Mouse (Mus musculus) lung, embryonic 16.5 days (tissue): ENCODE results near the gene Zfyve27. TPM values are rescaled to one million over a fixed set of nuclear protein-coding genes. Genes with fewer than 3 reads are reported as not detected.
A peak's percentile ranks its signal among the peaks of the same experiment; 100 is the strongest.

Source experiments
- ATAC-seq: fragments of 200-750 bp; cut with Nextera tagmentation; 2 replicates; pipeline ENCODE4 v1.8.0; 2017; ENCODE audit warnings: low read depth, mild to moderate bottlenecking, moderate library complexity
- H3K27ac ChIP-seq: fragments of 300-500 bp; sonication (generic); 2 replicates; pipeline ENCODE4 v1.5.1; 2014; ENCODE audit warnings: mild to moderate bottlenecking, control low read depth, low read length
- H3K27me3 ChIP-seq: fragments of 300-500 bp; sonication (generic); 2 replicates; pipeline ENCODE4 v1.6.1; 2014; ENCODE audit warnings: low read depth, low read length, mixed read lengths; ENCODE audit not compliant: control insufficient read depth, insufficient read depth
- H3K36me3 ChIP-seq: fragments of 300-500 bp; sonication (generic); 2 replicates; pipeline ENCODE4 v1.6.1; 2014; ENCODE audit warnings: low read length; ENCODE audit not compliant: control insufficient read depth, insufficient read depth
- H3K4me1 ChIP-seq: fragments of 300-500 bp; sonication (generic); replicated peaks from 2 replicates; pipeline ENCODE4 v1.6.1; 2014; ENCODE audit warnings: low read length, mixed read lengths; ENCODE audit not compliant: control insufficient read depth, insufficient read depth
- H3K4me2 ChIP-seq: fragments of 300-500 bp; sonication (generic); 2 replicates; pipeline ENCODE4 v1.6.1; 2014; ENCODE audit warnings: low read depth, low read length, control low read depth
- H3K4me3 ChIP-seq: fragments of 300-500 bp; sonication (generic); 2 replicates; pipeline ENCODE4 v1.5.1; 2014; ENCODE audit warnings: mild to moderate bottlenecking, low read length, control low read depth
- H3K9ac ChIP-seq: fragments of 300-500 bp; sonication (generic); 2 replicates; pipeline ENCODE4 v1.6.1; 2014; ENCODE audit warnings: low read length, control low read depth
- H3K9me3 ChIP-seq: fragments of 300-500 bp; sonication (generic); 2 replicates; pipeline ENCODE4 v1.6.1; 2016; ENCODE audit warnings: low read length; ENCODE audit not compliant: control insufficient read depth
- WGBS: fragments of 180-500 bp; shearing (Covaris S2); extraction: QIAGEN DNeasy Blood & Tissue Kit; methylation state at CpG from one replicate; pipeline ENCODE4 v1.1.7; 2014; 5-methylcytosine and 5-hydroxymethylcytosine counted together
- polyA plus RNA-seq: library from polyadenylated mRNA; unstranded; fragments of >200 nt; fragmentation: Nextera tagmentation; extraction: Ambion mirVana; gene quantifications from 2 replicates; pipeline ENCODE4 v1.2.1, GENCODE M21; 2015

Zfyve27 gene
- polyA plus RNA-seq, 1 experiment from 2014 or later: 26.4 TPM

DNA sequence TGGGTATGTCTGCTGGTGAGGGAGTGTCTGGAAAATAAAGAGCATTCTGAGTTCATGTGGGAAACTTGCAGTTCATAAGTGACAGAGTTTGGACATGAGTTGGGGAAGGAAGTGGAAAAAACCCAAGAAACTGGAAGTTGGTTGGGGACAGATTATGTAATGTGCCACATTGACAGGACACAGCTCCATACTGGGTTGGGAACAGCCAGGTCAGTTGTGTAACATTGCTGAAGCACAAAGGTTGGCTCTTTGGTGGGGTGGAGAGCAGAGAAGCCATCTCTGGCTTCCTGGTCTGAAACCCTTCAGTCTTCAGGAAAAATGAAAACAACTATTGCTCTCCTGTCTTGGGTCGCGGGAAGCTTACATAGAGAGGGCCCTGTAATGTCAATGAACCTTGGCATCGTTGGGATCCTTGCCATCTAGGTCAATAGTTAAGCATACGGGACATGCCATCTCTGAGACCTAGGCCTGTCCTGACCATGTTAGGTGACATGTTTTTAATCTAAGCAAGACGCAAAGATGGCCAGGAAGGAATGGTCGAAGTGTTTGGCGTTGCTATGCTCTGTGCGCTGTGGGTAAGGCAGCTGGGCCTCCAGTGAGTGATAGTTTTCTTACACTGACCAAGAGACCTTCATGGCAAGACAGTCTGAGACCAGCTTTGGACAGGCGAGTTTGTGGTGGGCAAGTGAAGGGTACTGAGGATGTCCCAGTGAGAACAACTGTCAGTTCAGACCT, 17.3 kb upstream of the Zfyve27 start:
- Histone ChIP-seq H3K9me3 (no peaks in the 10 kb centered on the region), H3K4me2 (peak overlapping the region; percentile 89), H3K27ac (peak overlapping the region; percentile 96), H3K36me3 (peaks cover 4% of the 10 kb centered on the region; the same call in 1 of the 2 replicates), H3K9ac (peak overlapping the region; percentile 95), H3K4me3 (no peak overlapping the region), H3K4me1 (peaks cover 53% of the 10 kb centered on the region), H3K27me3 (no peaks in the 10 kb centered on the region)
- WGBS: 88% methylated on average over 9 of the region's 9 CpGs
- no peak for ATAC-seq

DNA sequence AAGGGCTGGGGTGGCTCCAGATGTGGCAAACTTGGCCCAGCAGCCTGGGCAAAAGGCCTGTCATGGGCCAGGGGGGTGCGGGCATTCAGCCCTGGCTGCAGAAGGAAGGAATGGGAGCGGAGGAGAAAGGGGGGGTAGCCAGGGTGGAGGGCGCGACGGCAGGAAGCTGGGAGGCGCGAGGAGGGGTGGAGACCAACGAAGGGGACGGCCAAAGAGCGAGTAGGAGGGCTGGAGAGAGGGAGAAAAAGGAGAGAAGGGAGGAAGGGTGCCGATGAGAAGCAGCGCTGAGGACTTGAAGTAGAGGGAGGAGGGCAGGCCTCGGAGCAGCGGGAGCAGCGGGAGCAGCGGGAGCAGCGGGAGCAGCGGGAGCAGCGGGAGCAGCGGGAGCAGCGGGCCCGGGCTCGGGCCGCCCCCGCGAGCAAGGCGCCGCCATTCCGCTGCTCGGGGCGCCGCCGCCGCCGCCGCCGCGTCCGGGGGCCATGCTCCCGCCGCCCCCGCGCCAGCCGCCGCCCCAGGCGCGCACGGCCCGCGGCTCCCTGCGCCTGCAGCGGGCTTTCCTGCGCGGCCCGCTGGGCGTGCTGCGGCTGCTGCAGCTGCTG, 16.5 kb upstream of the Zfyve27 start, which contains the start of gene Marveld1:
TSS of gene Marveld1 (plus strand) at position 231 of the 599 bp plus-strand sequence.
- H3K4me2 ChIP-seq: peak within 1 kb of the TSS; percentile 89
- ATAC-seq: peak; percentile 81
- WGBS: 2% methylated on average over 17 of the region's 57 CpGs
- peak within 1 kb of the TSS; percentile 95 for H3K9ac ChIP-seq
- H3K4me1 ChIP-seq: peaks cover 58% of the 10 kb centered on the region
- no peaks in the 10 kb centered on the region for H3K9me3 ChIP-seq
- peak within 1 kb of the TSS; percentile 96 for H3K27ac ChIP-seq
- H3K27me3 ChIP-seq: no peaks in the 10 kb centered on the region
- peaks cover 4% of the 10 kb centered on the region; the same call in 1 of the 2 replicates for H3K36me3 ChIP-seq
- H3K4me3 ChIP-seq: peak within 1 kb of the TSS; percentile 82

DNA sequence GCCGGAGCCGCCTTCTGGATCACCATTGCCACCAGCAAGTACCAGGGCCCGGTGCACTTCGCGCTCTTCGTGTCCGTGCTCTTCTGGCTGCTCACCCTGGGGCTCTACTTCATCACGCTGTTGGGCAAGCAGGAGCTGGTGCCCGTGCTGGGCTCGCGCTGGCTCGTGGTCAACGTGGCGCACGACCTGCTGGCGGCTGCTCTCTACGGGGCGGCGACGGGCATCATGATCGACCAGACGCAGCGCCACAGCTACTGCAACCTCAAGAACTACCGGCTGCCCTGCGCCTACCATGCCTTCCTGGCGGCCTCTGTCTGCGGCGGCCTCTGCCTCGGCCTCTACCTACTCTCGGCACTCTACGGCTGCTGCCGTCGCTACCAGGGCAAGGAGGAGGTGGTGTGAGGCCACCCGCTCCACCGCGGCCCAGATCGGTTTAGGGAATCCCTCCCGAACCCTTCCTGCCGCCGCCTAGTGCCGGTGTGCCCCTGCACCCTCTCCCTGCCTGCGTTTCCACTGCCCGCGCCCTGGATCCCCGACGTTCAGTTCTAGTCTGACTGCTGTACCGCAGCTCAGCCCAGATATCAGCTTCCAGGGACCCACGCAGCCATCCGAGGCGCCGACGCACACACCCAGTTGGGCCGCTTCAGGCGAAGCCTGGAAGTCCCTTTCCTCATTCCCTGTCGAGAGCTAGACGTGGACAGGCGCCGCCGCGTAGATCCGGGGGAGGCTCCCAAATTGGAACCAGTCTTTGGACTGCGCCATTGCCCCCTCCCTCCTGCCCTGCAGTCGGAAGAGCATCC, 15.8 kb upstream of the Zfyve27 start:
- Histone ChIP-seq H3K27me3 (no peaks in the 10 kb centered on the region), H3K4me3 (peak overlapping the region; percentile 82), H3K9ac (peak overlapping the region; percentile 95), H3K4me2 (peak overlapping the region; percentile 89), H3K27ac (peak overlapping the region; percentile 96), H3K9me3 (no peaks in the 10 kb centered on the region), H3K4me1 (peaks cover 58% of the 10 kb centered on the region), H3K36me3 (peaks cover 4% of the 10 kb centered on the region; the same call in 1 of the 2 replicates)
- WGBS: under 1% methylated on average over 62 of the region's 63 CpGs
- ATAC-seq: peak; percentile 21

DNA sequence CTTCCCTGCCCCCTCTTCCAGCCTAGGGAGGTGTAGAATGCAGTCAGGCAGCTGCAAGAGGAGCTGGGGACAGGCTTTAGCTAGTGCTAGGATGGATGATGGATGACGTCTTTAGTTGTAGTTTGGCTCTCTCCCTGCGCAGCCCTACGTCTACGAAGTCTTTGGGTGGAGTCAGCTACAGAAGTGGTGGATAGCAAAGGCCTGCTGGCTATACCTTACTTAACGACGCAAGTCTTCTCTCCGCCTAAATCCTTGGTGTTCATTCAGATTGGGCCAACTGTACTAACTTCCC, 15.2 kb upstream of the Zfyve27 start:
- Histone ChIP-seq H3K4me3 (peak overlapping the region; percentile 82), H3K27me3 (no peaks in the 10 kb centered on the region), H3K36me3 (peaks cover 4% of the 10 kb centered on the region; the same call in 1 of the 2 replicates), H3K4me1 (peaks cover 58% of the 10 kb centered on the region), H3K4me2 (peak overlapping the region; percentile 89), H3K9me3 (no peaks in the 10 kb centered on the region), H3K9ac (peak overlapping the region; percentile 95), H3K27ac (peak overlapping the region; percentile 96)
- WGBS: 7% methylated on average over 7 of the region's 7 CpGs
- ATAC-seq: peak; percentile 57

DNA sequence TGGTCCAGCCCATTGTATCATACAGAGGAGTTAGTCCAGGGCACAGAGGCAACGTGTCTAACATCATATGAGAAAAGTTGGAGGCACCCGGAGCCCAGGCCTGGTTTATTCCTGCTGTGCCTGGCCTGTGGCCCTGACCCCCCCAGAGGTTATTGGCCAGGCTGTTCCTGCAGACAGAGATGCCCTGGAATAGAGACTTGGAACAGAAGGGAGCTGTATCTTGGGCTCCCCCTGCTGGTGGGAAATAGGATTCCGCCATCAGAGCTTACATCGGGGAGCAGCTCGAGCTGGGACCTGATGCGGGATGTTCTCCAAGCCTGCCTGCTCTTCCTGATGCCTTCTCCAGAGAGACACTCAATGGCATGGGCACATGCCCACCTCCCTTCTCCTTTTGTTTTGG, 11.8 kb upstream of the Zfyve27 start:
- H3K4me1 ChIP-seq: peaks cover 36% of the 10 kb centered on the region
- ATAC-seq: 0 out of 2 replicates have a peak, but pooled peaks have one; percentile 8
- 3% methylated on average over 6 of the region's 6 CpGs for WGBS
- no peak overlapping the region for H3K9ac ChIP-seq
- no peaks in the 10 kb centered on the region for H3K9me3 ChIP-seq
- no peaks in the 10 kb centered on the region for H3K27me3 ChIP-seq
- no peak overlapping the region for H3K4me2 ChIP-seq
- H3K4me3 ChIP-seq: no peak overlapping the region
- H3K27ac ChIP-seq: peak overlapping the region; percentile 33
- H3K36me3 ChIP-seq: peaks cover 4% of the 10 kb centered on the region; the same call in 1 of the 2 replicates

DNA sequence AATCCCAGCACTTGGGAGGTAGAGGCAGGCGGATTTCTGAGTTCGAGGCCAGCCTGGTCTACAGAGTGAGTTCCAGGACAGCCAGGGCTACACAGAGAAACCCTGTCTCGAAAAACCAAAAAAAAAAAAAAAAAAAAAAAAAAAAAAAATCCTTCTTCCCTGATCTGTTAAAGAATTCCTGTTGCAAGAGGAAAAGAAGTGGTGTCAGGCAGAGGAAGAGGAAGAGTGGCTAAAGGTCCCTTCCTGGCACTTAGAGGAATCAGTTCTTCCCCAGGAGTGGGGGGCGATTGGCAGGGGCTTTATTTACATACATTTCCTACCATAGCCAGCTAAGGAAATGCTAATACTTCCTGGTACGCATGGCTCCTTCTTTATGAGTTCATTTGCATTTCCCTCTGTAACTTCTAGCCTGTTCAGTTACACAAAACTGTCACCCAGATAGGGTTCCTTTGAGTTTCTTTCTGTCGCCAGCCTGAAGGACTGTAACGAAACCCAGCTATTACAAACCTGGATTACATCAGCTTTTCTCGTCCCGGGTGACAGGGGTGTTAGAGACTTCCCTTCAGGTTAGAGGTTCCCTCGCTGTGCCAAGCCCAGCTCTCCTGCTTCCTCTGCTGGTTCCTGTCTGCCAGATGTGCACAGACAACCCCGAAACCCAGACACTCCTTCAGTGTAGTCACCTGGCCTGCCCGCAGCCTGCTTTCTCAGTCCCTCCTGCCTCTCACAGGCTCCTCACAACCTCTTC, 6.1 kb upstream of the Zfyve27 start:
- Histone ChIP-seq H3K9ac (no peak overlapping the region), H3K4me1 (peaks cover 5% of the 10 kb centered on the region; the same call in 1 of the 2 replicates), H3K36me3 (no peaks in the 10 kb centered on the region), H3K27ac (peak overlapping the region; percentile 57), H3K4me3 (no peak overlapping the region), H3K4me2 (no peak overlapping the region), H3K27me3 (no peaks in the 10 kb centered on the region), H3K9me3 (no peaks in the 10 kb centered on the region)
- ATAC-seq: no peak
- WGBS: 44% methylated on average over 10 of the region's 12 CpGs

DNA sequence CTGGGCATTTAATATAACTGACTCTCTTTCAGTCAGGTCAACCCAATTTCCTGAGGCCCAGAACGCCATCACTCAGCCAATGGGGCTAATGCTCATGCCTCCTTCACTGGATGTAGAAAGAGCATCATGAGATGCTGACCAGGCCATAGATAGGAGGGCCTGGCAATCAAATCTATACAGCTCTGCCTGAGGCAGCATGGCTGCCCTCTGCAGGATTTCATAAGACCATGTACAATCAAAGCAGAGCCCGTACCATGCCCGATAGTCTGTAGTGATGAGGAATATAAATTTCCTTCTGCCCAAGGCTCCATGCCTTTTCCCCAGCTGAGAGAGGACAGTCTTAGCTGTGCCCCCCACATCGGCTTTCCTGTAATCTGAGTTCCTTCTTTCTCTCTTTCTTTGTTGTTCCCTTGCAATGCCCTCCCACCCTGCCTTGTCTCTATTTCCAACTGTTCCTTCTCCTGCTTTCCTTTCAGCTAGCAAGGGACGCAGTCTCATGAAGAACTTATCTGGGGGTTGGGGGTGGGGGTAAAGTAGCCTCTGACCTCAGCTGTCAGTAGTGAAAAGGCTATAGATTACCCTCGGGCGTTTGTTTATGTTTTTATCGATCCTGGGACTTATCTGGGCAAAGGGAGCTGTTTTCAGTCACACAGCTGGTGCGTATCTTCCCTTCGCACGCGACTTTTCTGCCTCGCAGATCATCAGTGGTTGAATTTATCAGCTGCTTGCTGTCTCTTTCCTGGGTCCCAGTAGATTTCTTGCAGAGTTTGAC, 5.3 kb upstream of the Zfyve27 start:
- Histone ChIP-seq H3K4me3 (no peak overlapping the region), H3K4me2 (0 out of 2 replicates have a peak overlapping the region, but pooled peaks have one; percentile 11), H3K9me3 (no peaks in the 10 kb centered on the region), H3K9ac (no peak overlapping the region), H3K27me3 (no peaks in the 10 kb centered on the region), H3K36me3 (no peaks in the 10 kb centered on the region), H3K27ac (peak overlapping the region; percentile 31; the same call in 1 of the 2 replicates), H3K4me1 (peaks cover 5% of the 10 kb centered on the region; the same call in 1 of the 2 replicates)
- peak; percentile 51 for ATAC-seq
- 26% methylated on average over 13 of the region's 13 CpGs for WGBS

DNA sequence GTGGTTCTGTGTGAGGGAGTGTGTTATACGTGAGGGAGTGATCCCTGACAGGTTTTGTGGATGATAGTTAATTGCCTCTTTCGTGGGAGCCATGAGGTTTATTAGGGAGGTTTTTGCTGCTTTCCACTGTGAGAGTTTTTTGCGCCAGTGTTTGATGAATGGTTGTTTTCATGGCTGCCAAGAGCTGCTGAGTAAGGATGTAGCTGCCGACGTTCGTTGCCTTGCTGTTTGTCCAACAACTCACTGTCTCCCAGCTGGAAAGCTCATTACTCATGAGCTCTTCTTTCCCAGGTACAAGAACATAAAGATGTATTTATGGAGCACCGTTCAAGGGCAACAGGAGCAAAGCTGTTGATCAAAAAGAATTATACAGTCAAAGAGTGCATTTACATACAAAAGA, 437 bp downstream of the Zfyve27 start:
- H3K27ac ChIP-seq: no peak overlapping the region
- no peak overlapping the region for H3K4me3 ChIP-seq
- H3K4me2 ChIP-seq: no peak overlapping the region
- no peaks in the 10 kb centered on the region for H3K27me3 ChIP-seq
- H3K9me3 ChIP-seq: no peaks in the 10 kb centered on the region
- no peak overlapping the region for H3K9ac ChIP-seq
- ATAC-seq: no peak
- H3K4me1 ChIP-seq: no peaks in the 10 kb centered on the region
- WGBS: 21% methylated on average over 7 of the region's 7 CpGs
- H3K36me3 ChIP-seq: no peaks in the 10 kb centered on the region
